Mouse (Mus musculus) stomach, embryonic 14.5 days (tissue): ENCODE measurements at regions not wholly inside any gene's neighbourhood (a gene's known extent, or its start where the extent isn't known, plus 50 kb on each side); places are given as distances from the start of the nearest gene placed in this dataset.

Experiments
- ATAC-seq: fragments of 200-750 bp; cut with Nextera tagmentation; 2 replicates; pipeline ENCODE4 v1.8.0; 2017; ENCODE audit warnings: low read depth, moderate TSS enrichment; ENCODE audit not compliant: insufficient number of reproducible peaks, insufficient read depth, low FRiP score
- H3K27ac ChIP-seq: fragments of 300-500 bp; sonication (generic); 2 replicates; pipeline ENCODE4 v1.5.1; 2014; ENCODE audit warnings: mild to moderate bottlenecking, low read length, moderate library complexity, mixed read lengths
- H3K27me3 ChIP-seq: fragments of 300-500 bp; sonication (generic); 2 replicates; pipeline ENCODE4 v1.6.1; 2014; ENCODE audit warnings: low read length, control low read depth, mixed read lengths; ENCODE audit not compliant: control insufficient read depth, insufficient read depth
- H3K36me3 ChIP-seq: fragments of 300-500 bp; sonication (generic); 2 replicates; pipeline ENCODE4 v1.6.1; 2014; ENCODE audit warnings: mild to moderate bottlenecking, control low read depth, low read length, moderate library complexity, mixed read lengths; ENCODE audit not compliant: control insufficient read depth, insufficient read depth
- H3K4me1 ChIP-seq: fragments of 300-500 bp; sonication (generic); 2 replicates; pipeline ENCODE4 v1.6.1; 2014; ENCODE audit warnings: low read length, control low read depth, mixed read lengths; ENCODE audit not compliant: control insufficient read depth, insufficient read depth
- H3K4me2 ChIP-seq: fragments of 300-500 bp; sonication (generic); replicated peaks from 2 replicates; pipeline ENCODE4 v1.6.1; 2014; ENCODE audit warnings: low read depth, low read length, control low read depth
- H3K4me3 ChIP-seq: fragments of 300-500 bp; sonication (generic); 2 replicates; pipeline ENCODE4 v1.5.1; 2014; ENCODE audit warnings: low read depth, low read length, control low read depth
- H3K9ac ChIP-seq: fragments of 300-500 bp; sonication (generic); replicated peaks from 2 replicates; pipeline ENCODE4 v1.6.1; 2014; ENCODE audit warnings: low read depth, mild to moderate bottlenecking, control low read depth, low read length, moderate library complexity, mixed read lengths
- H3K9me3 ChIP-seq: fragments of 300-500 bp; sonication (generic); 2 replicates; pipeline ENCODE4 v1.6.1; 2016; ENCODE audit warnings: low read depth, low read length, control low read depth; ENCODE audit not compliant: control insufficient read depth
- WGBS: fragments of 180-500 bp; shearing (Covaris S2); extraction: QIAGEN DNeasy Blood & Tissue Kit; methylation state at CpG from one replicate; pipeline ENCODE4 v1.1.7; 2014; 5-methylcytosine and 5-hydroxymethylcytosine counted together

DNA sequence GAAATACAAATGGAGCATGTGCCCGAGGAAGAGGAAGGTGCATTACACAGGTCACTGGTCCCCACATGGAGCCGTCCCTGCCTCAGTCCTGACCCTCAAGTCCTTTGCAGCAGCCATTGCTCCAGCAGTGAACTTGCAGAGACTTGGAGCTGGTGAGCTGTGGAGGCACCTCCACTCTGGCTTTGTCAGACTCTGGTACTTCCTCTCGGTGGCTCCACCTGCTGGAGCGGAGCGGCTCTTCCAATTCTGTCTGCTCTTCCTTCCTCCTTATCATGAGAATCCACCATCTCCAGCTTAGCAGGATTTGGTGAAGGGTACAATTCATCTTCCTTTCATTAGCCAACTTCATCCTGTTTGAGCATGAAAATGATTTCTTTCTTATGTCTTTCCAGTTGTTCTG lies 149.3 kb upstream of the Slc7a14 start:
- no peak for ATAC-seq
- no peak overlapping the region for H3K27ac ChIP-seq
- no peaks in the 10 kb centered on the region for H3K36me3 ChIP-seq
- 0 out of 2 replicates have a peak, but pooled peaks cover 2% of the 10 kb centered on the region for H3K9me3 ChIP-seq
- no peak overlapping the region for H3K9ac ChIP-seq
- no peak overlapping the region for H3K4me3 ChIP-seq
- no peaks in the 10 kb centered on the region for H3K27me3 ChIP-seq
- H3K4me1 ChIP-seq = no peaks in the 10 kb centered on the region
- WGBS = 50% methylated on average over 5 of the region's 5 CpGs
- no peak overlapping the region for H3K4me2 ChIP-seq

DNA sequence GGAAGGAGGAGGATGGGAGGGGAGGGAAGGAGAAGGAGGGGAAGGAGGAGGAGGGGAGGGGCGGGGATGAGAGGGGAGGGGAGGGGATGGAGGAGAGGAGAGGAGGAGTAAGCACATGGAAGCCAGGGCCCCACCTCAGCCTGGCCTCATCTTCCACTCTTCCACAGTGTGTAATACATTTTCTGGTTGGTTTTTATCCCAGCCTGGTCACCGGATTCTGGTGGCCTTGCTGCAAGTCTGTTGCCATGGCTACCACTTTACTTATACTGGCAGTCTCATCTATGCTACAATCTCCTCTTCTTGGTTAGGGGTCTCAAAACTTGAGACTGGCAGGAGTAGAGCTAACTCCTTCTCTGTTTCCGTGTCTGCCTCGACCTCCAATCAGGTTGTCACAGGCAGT lies 147.8 kb upstream of the Slc7a14 start:
- Histone ChIP-seq H3K4me2 (no peak overlapping the region), H3K27me3 (no peaks in the 10 kb centered on the region), H3K4me3 (no peak overlapping the region), H3K9me3 (0 out of 2 replicates have a peak, but pooled peaks cover 4% of the 10 kb centered on the region), H3K27ac (no peak overlapping the region), H3K36me3 (no peaks in the 10 kb centered on the region), H3K9ac (no peak overlapping the region), H3K4me1 (no peaks in the 10 kb centered on the region)
- 71% methylated on average over 4 of the region's 4 CpGs for WGBS
- ATAC-seq = no peak

DNA sequence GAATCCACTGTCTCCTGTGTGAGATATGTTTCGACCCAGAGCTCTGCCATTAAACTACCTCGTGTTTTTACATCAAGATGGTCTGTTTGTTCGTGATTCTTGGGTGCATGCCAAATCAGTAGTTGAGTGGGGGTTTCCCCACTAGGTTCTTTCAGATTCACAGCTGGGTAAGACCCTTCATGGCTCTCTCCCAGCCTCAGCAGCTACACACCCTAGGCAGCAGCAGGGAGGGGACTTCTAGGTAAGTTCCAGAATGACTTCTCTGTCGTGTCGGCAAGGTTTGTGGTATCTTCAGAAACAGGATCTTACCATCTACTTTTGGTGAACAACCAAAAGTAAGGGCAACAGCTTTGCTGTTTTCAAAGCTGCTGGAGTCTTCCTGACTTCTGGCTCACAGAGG lies 144.9 kb upstream of the Slc7a14 start:
- Histone ChIP-seq H3K9ac (no peak overlapping the region), H3K36me3 (no peaks in the 10 kb centered on the region), H3K4me2 (no peak overlapping the region), H3K4me3 (no peak overlapping the region), H3K27ac (no peak overlapping the region), H3K9me3 (0 out of 2 replicates have a peak, but pooled peaks cover 4% of the 10 kb centered on the region), H3K27me3 (no peaks in the 10 kb centered on the region), H3K4me1 (no peaks in the 10 kb centered on the region)
- no peak for ATAC-seq
- WGBS = 78% methylated on average over 5 of the region's 5 CpGs

DNA sequence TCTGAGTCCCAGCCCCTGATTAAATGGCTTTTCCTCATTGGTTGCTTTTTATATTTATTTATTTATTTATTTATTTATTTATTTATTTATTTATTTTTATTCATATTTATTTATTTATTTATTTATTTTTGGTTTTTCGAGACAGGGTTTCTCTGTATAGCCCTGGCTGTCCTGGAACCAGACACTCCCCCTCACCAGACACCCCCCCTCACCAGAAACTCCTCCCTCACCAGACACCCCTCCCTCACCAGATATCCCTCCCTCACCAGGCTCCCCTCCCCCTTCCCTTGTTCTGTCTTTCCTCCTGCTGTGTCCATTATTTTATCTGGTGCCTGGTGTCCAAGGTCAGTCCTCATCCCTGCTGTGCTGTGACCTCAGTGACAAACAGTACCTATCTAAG lies 134.7 kb upstream of the Slc7a14 start:
- no peak overlapping the region for H3K27ac ChIP-seq
- no peak overlapping the region for H3K9ac ChIP-seq
- H3K36me3 ChIP-seq = no peaks in the 10 kb centered on the region
- no peaks in the 10 kb centered on the region for H3K9me3 ChIP-seq
- WGBS = 100% methylated on average over 1 of the region's 1 CpGs
- no peaks in the 10 kb centered on the region for H3K27me3 ChIP-seq
- H3K4me2 ChIP-seq = no peak overlapping the region
- H3K4me1 ChIP-seq = no peaks in the 10 kb centered on the region
- no peak for ATAC-seq
- no peak overlapping the region for H3K4me3 ChIP-seq

DNA sequence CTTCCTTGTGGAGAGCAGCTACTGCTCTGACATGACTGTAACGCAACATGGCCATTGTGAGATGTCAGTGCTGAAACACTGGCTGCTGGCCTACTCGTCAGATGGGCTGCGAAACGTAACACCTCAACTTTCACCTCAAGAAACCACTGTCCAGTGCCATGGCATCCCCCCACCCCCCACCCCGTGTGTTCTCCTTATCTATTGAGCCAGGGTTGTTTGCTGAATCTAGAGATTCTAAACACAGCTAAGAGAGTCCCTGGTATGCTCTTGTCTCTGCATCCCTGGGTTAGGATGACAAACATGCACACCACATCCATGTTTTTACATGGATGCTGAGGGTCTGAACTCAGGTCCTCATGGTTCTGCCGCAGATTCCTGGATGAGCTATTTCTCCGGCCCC lies 134.1 kb upstream of the Slc7a14 start:
- no peak for ATAC-seq
- 75% methylated on average over 7 of the region's 7 CpGs for WGBS

DNA sequence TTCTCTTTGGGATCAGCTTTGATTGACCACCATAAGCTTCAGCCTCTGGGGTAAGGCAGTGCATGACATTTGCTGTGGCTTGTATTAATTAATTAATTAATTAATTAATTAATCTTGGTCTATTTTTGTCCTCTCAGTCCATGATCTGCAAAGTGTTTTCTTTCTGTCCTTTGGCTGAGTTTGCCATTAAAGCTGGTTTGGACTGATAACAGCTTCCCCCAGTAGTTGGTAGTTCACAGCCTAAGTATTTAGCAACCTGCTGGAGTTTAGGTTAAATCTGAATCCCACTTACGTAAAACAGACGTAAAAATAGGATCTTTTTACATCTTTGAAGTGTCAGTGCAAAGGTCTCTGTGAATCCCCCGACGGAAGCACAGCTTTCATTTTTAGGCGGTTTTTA lies 133.7 kb upstream of the Slc7a14 start:
- Histone ChIP-seq H3K36me3 (no peaks in the 10 kb centered on the region), H3K9me3 (no peaks in the 10 kb centered on the region), H3K4me1 (no peaks in the 10 kb centered on the region), H3K4me2 (no peak overlapping the region), H3K9ac (no peak overlapping the region), H3K27ac (no peak overlapping the region), H3K27me3 (no peaks in the 10 kb centered on the region), H3K4me3 (no peak overlapping the region)
- no peak for ATAC-seq
- WGBS = 82% methylated on average over 5 of the region's 5 CpGs

More for the DNA sequence above, 134.1 kb upstream of the Slc7a14 start:
- Histone ChIP-seq H3K4me1 (no peaks in the 10 kb centered on the region), H3K4me3 (no peak overlapping the region), H3K27ac (no peak overlapping the region), H3K9me3 (no peaks in the 10 kb centered on the region), H3K36me3 (no peaks in the 10 kb centered on the region), H3K27me3 (no peaks in the 10 kb centered on the region), H3K4me2 (no peak overlapping the region), H3K9ac (no peak overlapping the region)

DNA sequence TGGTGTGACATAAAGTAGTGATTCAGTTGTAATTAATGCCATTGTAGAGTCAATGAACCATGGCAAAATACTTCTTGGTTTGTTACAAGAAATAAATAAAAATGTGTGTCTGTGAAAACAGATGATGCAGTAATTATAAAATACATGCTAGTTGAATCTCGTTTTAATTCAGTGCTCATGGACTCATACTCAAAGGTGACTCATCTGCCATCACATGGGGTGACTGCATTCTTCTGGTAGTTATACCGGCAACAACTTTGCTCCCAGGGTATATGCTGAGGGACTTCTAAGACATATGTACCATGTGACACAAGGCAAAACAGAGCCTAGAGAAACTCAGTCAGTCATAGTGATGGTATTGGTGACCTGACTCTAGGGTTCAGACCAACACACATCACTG lies 130.1 kb upstream of the Slc7a14 start:
- Histone ChIP-seq H3K9me3 (no peaks in the 10 kb centered on the region), H3K4me2 (no peak overlapping the region), H3K36me3 (no peaks in the 10 kb centered on the region), H3K4me3 (no peak overlapping the region), H3K27ac (no peak overlapping the region), H3K27me3 (no peaks in the 10 kb centered on the region), H3K4me1 (no peaks in the 10 kb centered on the region), H3K9ac (no peak overlapping the region)
- 91% methylated on average over 2 of the region's 2 CpGs for WGBS
- ATAC-seq = no peak

DNA sequence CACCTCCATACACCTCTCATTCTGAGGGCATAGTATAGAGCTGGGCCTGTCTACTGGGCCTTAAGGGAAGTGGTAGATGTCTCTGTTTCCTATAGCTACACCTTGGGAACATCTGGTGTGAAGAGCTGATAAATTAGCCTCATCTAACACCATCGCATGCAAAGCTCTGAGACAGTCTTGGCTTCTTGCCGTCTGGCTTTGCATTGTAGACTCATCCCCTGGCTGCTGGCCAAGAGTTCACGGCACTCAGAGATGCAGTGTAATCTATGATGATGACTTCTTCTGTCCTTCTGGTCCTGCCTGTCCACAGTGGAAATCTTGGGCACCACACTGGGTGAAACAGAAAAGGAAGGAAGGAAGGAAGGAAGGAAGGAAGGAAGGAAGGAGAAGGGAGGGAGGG lies 127.8 kb upstream of the Slc7a14 start:
- no peak overlapping the region for H3K9ac ChIP-seq
- H3K4me2 ChIP-seq = no peak overlapping the region
- ATAC-seq = no peak
- H3K4me3 ChIP-seq = no peak overlapping the region
- H3K27ac ChIP-seq = no peak overlapping the region
- WGBS = 64% methylated on average over 3 of the region's 3 CpGs
- no peaks in the 10 kb centered on the region for H3K36me3 ChIP-seq
- no peaks in the 10 kb centered on the region for H3K27me3 ChIP-seq
- H3K4me1 ChIP-seq = no peaks in the 10 kb centered on the region
- H3K9me3 ChIP-seq = no peaks in the 10 kb centered on the region

DNA sequence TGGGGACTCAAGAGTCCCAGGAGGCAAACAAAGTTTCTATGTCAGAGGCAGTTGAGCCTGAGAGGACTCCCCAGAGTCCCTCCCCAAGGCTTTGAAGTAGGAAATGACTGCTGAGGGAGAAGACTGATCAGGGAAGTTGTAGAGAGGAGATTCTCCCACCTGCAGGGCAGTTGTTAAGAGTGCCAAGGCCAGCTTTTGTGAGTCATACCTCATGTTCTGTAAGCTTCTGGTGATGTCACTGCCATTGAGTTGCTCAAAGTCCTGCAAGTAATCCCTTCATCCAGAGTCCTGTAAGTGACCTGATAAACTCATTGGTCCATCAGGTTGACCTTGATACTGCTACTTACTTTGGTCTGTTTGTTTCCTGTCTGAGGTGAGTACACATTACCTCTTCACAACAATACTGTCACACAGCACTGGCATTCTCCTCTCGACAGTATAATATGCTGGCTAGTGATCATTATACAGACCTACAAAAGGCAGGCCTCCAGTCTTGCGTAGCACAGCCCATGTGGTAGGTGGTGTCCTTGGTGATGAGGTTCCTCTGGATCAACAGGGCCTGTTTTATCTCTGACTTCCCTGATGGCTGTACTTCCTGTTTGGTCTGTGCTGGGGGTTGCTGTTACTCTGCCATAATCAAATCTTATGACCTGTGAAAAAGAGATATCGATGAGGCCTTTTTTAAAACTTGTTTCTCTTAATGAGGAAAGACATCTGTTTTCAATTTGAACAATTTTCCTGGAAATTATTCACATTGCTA lies 125.2 kb upstream of the Slc7a14 start:
- Histone ChIP-seq H3K4me1 (no peaks in the 10 kb centered on the region), H3K4me3 (no peak overlapping the region), H3K36me3 (no peaks in the 10 kb centered on the region), H3K27ac (no peak overlapping the region), H3K4me2 (no peak overlapping the region), H3K9ac (no peak overlapping the region), H3K27me3 (no peaks in the 10 kb centered on the region), H3K9me3 (no peaks in the 10 kb centered on the region)
- no peak for ATAC-seq
- 71% methylated on average over 3 of the region's 3 CpGs for WGBS
